Mouse (Mus musculus): ENCODE results near the gene Abcc5.
"Not testable (repeated sequence)": the region's sequence is repeated elsewhere in the genome, so short reads cannot be mapped to it uniquely, and the experiment has no call there.

DNA sequence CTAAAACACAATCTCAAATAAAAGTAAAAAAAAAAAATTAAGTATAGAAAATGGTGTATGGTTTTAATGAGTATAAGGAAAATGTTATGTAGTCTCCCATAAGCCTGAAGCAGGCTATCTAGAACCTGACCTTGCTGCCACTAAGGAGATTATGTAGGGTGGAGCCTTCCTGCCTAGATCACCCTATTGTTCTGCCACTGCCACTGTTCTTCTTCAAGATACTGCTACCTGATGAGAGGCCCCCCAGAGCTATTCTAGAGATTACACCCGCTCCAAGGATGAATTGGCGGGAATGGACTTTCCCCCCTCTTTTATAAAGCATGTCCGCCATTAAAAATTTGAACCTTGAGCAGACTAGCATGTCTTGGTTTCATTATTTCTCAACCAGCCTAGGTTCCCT is 64.7 kb downstream of the Abcc5 start:
- TF ChIP-seq CTCF (IDR thresholded peaks at IDR 0.05; ENCODE audit: extremely low read depth, insufficient read length, insufficient replicate concordance, low read depth, low read length); POLR2A (IDR thresholded peaks at IDR 0.05; ENCODE audit: low read depth, low read length): not testable (repeated sequence)
